8 mouse cellular contexts compared by ENCODE assay signal in the genomic region with DNA sequence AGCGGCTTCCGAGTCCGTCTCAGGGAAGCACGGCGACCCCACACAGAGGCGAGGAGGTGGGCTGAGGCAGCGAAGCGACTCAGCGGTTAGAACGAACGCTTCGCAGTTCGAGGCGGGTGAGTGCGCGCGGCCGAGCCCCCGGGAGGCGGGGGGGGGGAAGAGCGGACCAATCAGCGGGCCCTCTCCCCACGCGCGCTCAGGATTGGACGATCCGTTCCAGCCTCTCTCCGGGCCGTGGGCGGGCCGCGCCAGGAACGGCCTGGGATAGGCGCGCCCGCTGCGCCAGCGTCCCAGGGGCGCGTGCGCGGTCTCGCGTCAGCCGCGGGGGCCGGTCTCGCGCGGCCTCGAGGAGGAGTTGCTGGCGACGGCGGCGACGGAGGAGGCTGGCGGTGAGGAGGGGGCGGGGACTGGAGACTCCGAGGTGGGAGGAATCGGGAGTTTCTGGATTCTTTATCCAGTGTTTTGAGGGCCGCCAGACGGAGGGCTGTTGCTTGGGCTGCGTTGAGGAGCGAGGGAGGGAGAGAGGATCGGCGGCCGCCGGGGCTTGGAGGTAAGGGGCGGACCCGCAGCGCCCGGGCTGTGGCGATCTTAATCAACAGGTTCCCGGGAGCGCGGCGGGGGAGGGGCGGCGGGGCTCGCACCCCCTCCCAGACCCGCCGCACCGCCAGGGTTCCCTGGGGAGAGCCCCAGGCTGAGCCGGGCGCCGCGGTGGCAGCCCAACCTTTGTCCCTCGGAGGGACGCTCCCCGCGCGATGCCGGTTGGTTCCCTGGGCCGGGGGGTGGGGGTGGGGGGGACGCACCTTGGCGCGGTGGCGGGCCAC. TPM values are rescaled to one million over a fixed set of nuclear protein-coding genes. Genes with fewer than 3 reads are reported as not detected.
DNase-seq lines count a peak whose midpoint lies in the region; ATAC-seq and TF ChIP-seq lines count a peak whose summit lies in the region.

Mpp5 (plus strand) TSS at position 351 of the 821 bp plus-strand sequence.

- peak within 1 kb of the TSS; percentile 62 for H3K27ac ChIP-seq in ES-E14 (ENCODE audit: insufficient read depth, low read depth, low read length, poor library complexity, severe bottlenecking)
- H3K27ac ChIP-seq in forebrain, embryonic 15.5 days (replicated peaks), result peak within 1 kb of the TSS; percentile 82

- TF ChIP-seq POLR2A in lung, adult 2 months (IDR thresholded peaks at IDR 0.05; ENCODE audit: borderline replicate concordance, extremely low read depth, low read depth, low read length), result peak; percentile 63; the same call in 1 of the 2 replicates

- TF ChIP-seq CTCF in lung, adult 2 months (IDR thresholded peaks at IDR 0.05; ENCODE audit: insufficient read depth, low read length), result no peak

- H3K4me2 ChIP-seq in forebrain, embryonic 15.5 days (replicated peaks), result peak within 1 kb of the TSS; percentile 81

- H3K4me3 ChIP-seq in ES-E14 (ENCODE audit: insufficient read depth in 1 of 2, low read depth in 1 of 2, low read length in 2 of 2, poor library complexity in 1 of 2, severe bottlenecking in 1 of 2), result peak within 1 kb of the TSS; percentile 81 to 99
- peak within 1 kb of the TSS; percentile 68 for H3K4me3 ChIP-seq in forebrain, embryonic 15.5 days
- H3K4me3 ChIP-seq in lung, adult 2 months (replicated peaks; ENCODE audit: extremely low read depth, low read depth, low read length), result peak within 1 kb of the TSS; percentile 98

- no peaks in the 10 kb centered on the region for H3K36me3 ChIP-seq in ES-E14 (ENCODE audit: control insufficient read depth, insufficient read depth, low read length, poor library complexity, severe bottlenecking)
- H3K36me3 ChIP-seq in forebrain, embryonic 15.5 days, result no peaks in the 10 kb centered on the region

- ATAC-seq in forebrain, embryonic 15.5 days (replicated peaks), result peak; percentile 100
- peak; percentile 99 for ATAC-seq in neutrophil, adult 5-6 weeks (ENCODE audit: extremely low read depth, insufficient number of reproducible peaks, low FRiP score, poor library complexity, severe bottlenecking)

- no peaks in the 10 kb centered on the region for H3K9me3 ChIP-seq in ES-E14 (ENCODE audit: control insufficient read depth, insufficient read depth, low read depth, low read length)
- no peaks in the 10 kb centered on the region for H3K9me3 ChIP-seq in forebrain, embryonic 15.5 days

- intact Hi-C loops in heart, postnatal 25 days (cut with DNase I), result loop anchor here (2.0 to 5.0 kb wide), 2 partner anchors 114 to 521 kb away; partner anchors contain the start of gene Gphn

- in situ Hi-C loops in ES-E14 (cut with MboI; ENCODE audit: low sequenced_read_pairs in 2 of 2, unreplicated experiment in 2 of 2), result no loop called here

- H3K9ac ChIP-seq in ES-E14 (ENCODE audit: insufficient read depth, low read depth, low read length, poor library complexity, severe bottlenecking), result peak within 1 kb of the TSS; percentile 87
- H3K9ac ChIP-seq in forebrain, embryonic 15.5 days (replicated peaks), result peak within 1 kb of the TSS; percentile 70

- H3K4me1 ChIP-seq in ES-E14 (ENCODE audit: control insufficient read depth in 2 of 2, insufficient read depth in 2 of 2, low read length in 2 of 2, poor library complexity in 1 of 2), result no peaks in the 10 kb centered on the region; a peak in 1 of 4 replicates
- peaks cover 9% of the 10 kb centered on the region for H3K4me1 ChIP-seq in forebrain, embryonic 15.5 days
- no peaks in the 10 kb centered on the region for H3K4me1 ChIP-seq in lung, adult 2 months (ENCODE audit: control insufficient read depth, insufficient read depth, low read length)

- WGBS in forebrain, embryonic 15.5 days, result 0% methylated on average over 89 of the region's 98 CpGs
- under 1% methylated on average over 80 of the region's 98 CpGs for WGBS in lung, adult 2 months

- DNase-seq in ES-E14 (ENCODE audit: low read depth, low spot score), result peak; percentile 90
- peak; percentile 97 for DNase-seq in cerebellum, adult 11-12 months
- DNase-seq in heart, postnatal 25 days (ENCODE audit: low spot score), result peak; percentile 96
- peak; percentile 98 for DNase-seq in layer of hippocampus, adult 18-20 months (ENCODE audit: low spot score in 2 of 2)
- DNase-seq in lung, adult 2 months, result peak; percentile 94
- DNase-seq in thymus, adult 18-20 months, result peak; percentile 95

- no peaks in the 10 kb centered on the region; the same call in 1 of the 2 replicates for H3K27me3 ChIP-seq in forebrain, embryonic 15.5 days

TF ChIP-seq in ES-E14, 5 proteins besides CTCF, POLR2A, EP300 and RAD21:
- TF ChIP-seq MAFK (IDR thresholded peaks at IDR 0.05; ENCODE audit: insufficient read depth, low read depth, low read length) (no peak), HCFC1 (IDR thresholded peaks at IDR 0.05; ENCODE audit: borderline replicate concordance, insufficient read depth, low read length) (no peak), ZC3H11A (IDR thresholded peaks at IDR 0.05; ENCODE audit: borderline replicate concordance, low read depth, low read length) (no peak), CHD2 (IDR thresholded peaks at IDR 0.05; ENCODE audit: low read depth, low read length) (peak; percentile 56; the same call in 1 of the 2 replicates), ZNF384 (IDR thresholded peaks at IDR 0.05; ENCODE audit: low read depth, low read length) (no peak)

RNA-seq across cellular contexts. Expression of gene Mpp5, which starts in this region (rescaled TPM):
- 15.4 and 19.9 TPM in 2 replicates for total RNA-seq in ES-E14 (2012; rRNA removed)
- 16.9 and 17.4 TPM in 2 replicates for polyA plus RNA-seq in forebrain, embryonic 15.5 days (2015; fragmentation: Nextera tagmentation; extraction: Ambion mirVana)
- total RNA-seq in heart, postnatal 25 days (2021), result 10 to 100 TPM; 14.1 to 17.1 TPM
- total RNA-seq in layer of hippocampus, adult 18-20 months (2021), result 10 to 100 TPM; 33.6 to 35.6 TPM
- polyA plus RNA-seq in lung, adult 2 months (2012; rRNA removed), result 3.5 and 5.5 TPM in 2 replicates
- total RNA-seq in neutrophil, adult 5-6 weeks (2017), result 44.6 and 54.4 TPM in 2 replicates

Comparison
In these comparisons a context has a peak if more than half of its experiments do, and no peak if none do; other contexts are left out.
1. Peak in every context shown above with its lines: DNase-seq, ATAC-seq, H3K4me3 ChIP-seq and H3K27ac ChIP-seq.